ENCODE assay signal across 35 mouse cellular contexts in genomic region chr14:54809668-54810033, GRCm38 (mm10). TPM values are rescaled to one million over a fixed set of nuclear protein-coding genes. Genes with fewer than 3 reads are reported as not detected.
A peak's percentile ranks its signal among the peaks of the same experiment; 100 is the strongest.
DNase-seq lines count a peak whose midpoint lies in the region; ATAC-seq and TF ChIP-seq lines count a peak whose summit lies in the region.
"Had no signal": no experiment of that assay in that cellular context is flagged by ENCODE, and none has a peak within 500 bp of the region (broad histone marks: within the 10 kb centered on the region; RNA-seq: fewer than 3 reads in every experiment).

No protein-coding gene starts in this region.

- no peak for DNase-seq in heart, postnatal 4 days
- DNase-seq in thymus, adult 2 months, result no peak
- DNase-seq in layer of hippocampus, adult 2 months (ENCODE audit: low spot score in 2 of 2), result no peak
- DNase-seq in retina, postnatal 1 day, result no peak
- DNase-seq: B cell, adult 2 months; cerebellum, adult 8-10 months; cerebellum, postnatal 36 days; embryo, embryonic 11 days; kidney, adult 8-10 months; kidney, postnatal 14 days; liver; lung, adult 2 months; lung, postnatal 10 days; right cerebral cortex, postnatal 4 days; thymus, postnatal 14 days had no signal

- H3K27ac ChIP-seq in heart, embryonic 12.5 days (ENCODE audit: poor library complexity, severe bottlenecking), result peak overlapping the region; percentile 80
- H3K27ac ChIP-seq in embryonic fibroblast, embryonic 13.5 days (ENCODE audit: insufficient read depth, low read length), result 0 out of 2 replicates have a peak overlapping the region, but pooled peaks have one; percentile 48
- peak overlapping the region; percentile 70 for H3K27ac ChIP-seq in heart, embryonic 16.5 days (ENCODE audit: low read length)
- no peak overlapping the region for H3K27ac ChIP-seq in thymus, adult 2 months (ENCODE audit: control insufficient read depth, insufficient read depth, low read length)
- no peak overlapping the region for H3K27ac ChIP-seq in layer of hippocampus, adult 2 months
- H3K27ac ChIP-seq: embryonic facial prominence, embryonic 12.5 days; forebrain, embryonic 10.5 days; hindbrain, embryonic 13.5 days; liver, embryonic 14.5 days; neural tube, embryonic 12.5 days had no signal

- H3K4me3 ChIP-seq in heart, embryonic 12.5 days, result no peak overlapping the region
- no peak overlapping the region for H3K4me3 ChIP-seq in embryonic fibroblast, embryonic 13.5 days (ENCODE audit: insufficient read depth, low read length)
- no peak overlapping the region for H3K4me3 ChIP-seq in heart, embryonic 16.5 days (ENCODE audit: low read length)
- no peak overlapping the region for H3K4me3 ChIP-seq in thymus, adult 2 months (ENCODE audit: control insufficient read depth, insufficient read depth, low read length)
- H3K4me3 ChIP-seq in layer of hippocampus, adult 2 months, result no peak overlapping the region
- H3K4me3 ChIP-seq: embryonic facial prominence, embryonic 12.5 days; forebrain, embryonic 10.5 days; hindbrain, embryonic 13.5 days; myocyte; neural tube, embryonic 12.5 days had no signal

- H3K4me1 ChIP-seq in heart, embryonic 12.5 days (replicated peaks), result peaks cover 16% of the 10 kb centered on the region
- H3K4me1 ChIP-seq in embryonic fibroblast, embryonic 13.5 days (ENCODE audit: control insufficient read depth, insufficient read depth, low read length), result no peaks in the 10 kb centered on the region
- peaks cover 3% of the 10 kb centered on the region for H3K4me1 ChIP-seq in heart, embryonic 16.5 days (ENCODE audit: control insufficient read depth, insufficient read depth, low read length)
- H3K4me1 ChIP-seq in thymus, adult 2 months (replicated peaks; ENCODE audit: control insufficient read depth, insufficient read depth, low read length), result no peaks in the 10 kb centered on the region
- H3K4me1 ChIP-seq: embryonic facial prominence, embryonic 12.5 days; forebrain, embryonic 10.5 days; hindbrain, embryonic 13.5 days; neural tube, embryonic 12.5 days had no signal

- TF ChIP-seq CTCF in embryonic fibroblast, embryonic 13.5 days (IDR thresholded peaks at IDR 0.05; ENCODE audit: borderline replicate concordance, insufficient read depth, low read length), result no peak
- no peak for TF ChIP-seq CTCF in thymus, adult 2 months (IDR thresholded peaks at IDR 0.05; ENCODE audit: borderline replicate concordance, control insufficient read depth, extremely low read depth, insufficient read depth, low read length, poor library complexity)
- no peak for TF ChIP-seq CTCF in layer of hippocampus, adult 2 months (conservative IDR thresholded peaks at IDR 0.05)

- H3K9ac ChIP-seq in heart, embryonic 12.5 days, result no peak overlapping the region
- H3K9ac ChIP-seq in heart, embryonic 16.5 days (ENCODE audit: low read length), result no peak overlapping the region
- H3K9ac ChIP-seq: embryonic facial prominence, embryonic 12.5 days; hindbrain, embryonic 13.5 days; liver, embryonic 14.5 days; neural tube, embryonic 12.5 days had no signal

- no peaks in the 10 kb centered on the region for H3K9me3 ChIP-seq in heart, embryonic 12.5 days (replicated peaks)
- H3K9me3 ChIP-seq in heart, embryonic 16.5 days (replicated peaks; ENCODE audit: control insufficient read depth, low read length), result no peaks in the 10 kb centered on the region
- H3K9me3 ChIP-seq: embryonic facial prominence, embryonic 12.5 days; forebrain, embryonic 10.5 days; hindbrain, embryonic 13.5 days; neural tube, embryonic 12.5 days had no signal

- ATAC-seq in heart, embryonic 12.5 days (ENCODE audit: insufficient number of reproducible peaks, low FRiP score), result peak; percentile 64
- ATAC-seq in heart, embryonic 16.5 days (replicated peaks; ENCODE audit: extremely low read depth, insufficient read depth, low FRiP score), result peak; percentile 95
- 0 out of 2 replicates have a peak, but pooled peaks have one; percentile 26 for ATAC-seq in megakaryocyte-erythroid progenitor cell, adult 5-6 weeks (replicated peaks; ENCODE audit: low FRiP score, low TSS enrichment, poor library complexity, severe bottlenecking)
- ATAC-seq: forebrain, embryonic 16.5 days had no signal

- TF ChIP-seq POLR2A in embryonic fibroblast, embryonic 13.5 days (IDR thresholded peaks at IDR 0.05; ENCODE audit: low read depth, low read length), result no peak
- TF ChIP-seq POLR2A in thymus, adult 2 months (IDR thresholded peaks at IDR 0.05; ENCODE audit: control insufficient read depth, extremely low read depth, insufficient read depth, low read length, poor library complexity), result no peak

- no peaks in the 10 kb centered on the region for H3K36me3 ChIP-seq in heart, embryonic 12.5 days
- H3K36me3 ChIP-seq in heart, embryonic 16.5 days (ENCODE audit: control insufficient read depth, insufficient read depth), result no peaks in the 10 kb centered on the region
- H3K36me3 ChIP-seq in thymus, adult 2 months (ENCODE audit: control insufficient read depth, insufficient read depth, low read length), result no peaks in the 10 kb centered on the region
- H3K36me3 ChIP-seq: embryonic facial prominence, embryonic 12.5 days; forebrain, embryonic 10.5 days; hindbrain, embryonic 13.5 days; neural tube, embryonic 12.5 days had no signal

- 0 out of 2 replicates have a peak overlapping the region, but pooled peaks have one; percentile 1 for H3K4me2 ChIP-seq in heart, embryonic 12.5 days
- H3K4me2 ChIP-seq in heart, embryonic 16.5 days (ENCODE audit: low read depth, low read length), result no peak overlapping the region
- H3K4me2 ChIP-seq: embryonic facial prominence, embryonic 12.5 days; hindbrain, embryonic 13.5 days; midbrain, embryonic 11.5 days; neural tube, embryonic 12.5 days had no signal

- WGBS in heart, embryonic 12.5 days, result 27% methylated on average over 3 of the region's 3 CpGs
- 30% methylated on average over 3 of the region's 3 CpGs for WGBS in heart, embryonic 16.5 days
- WGBS in thymus, adult 2 months, result 95% methylated on average over 3 of the region's 3 CpGs

- H3K27me3 ChIP-seq in heart, embryonic 12.5 days (replicated peaks), result no peaks in the 10 kb centered on the region
- H3K27me3 ChIP-seq in heart, embryonic 16.5 days (ENCODE audit: control insufficient read depth, insufficient read depth, low read length), result no peaks in the 10 kb centered on the region
- H3K27me3 ChIP-seq in thymus, adult 2 months (ENCODE audit: control insufficient read depth, insufficient read depth, low read length), result no peaks in the 10 kb centered on the region
- H3K27me3 ChIP-seq: embryonic facial prominence, embryonic 12.5 days; hindbrain, embryonic 13.5 days; neural tube, embryonic 12.5 days had no signal

RNA-seq across cellular contexts. Expression of gene Rnf212b, which starts 4.3 kb away (rescaled TPM):
- polyA plus RNA-seq in heart, embryonic 12.5 days (2016; fragmentation: Nextera tagmentation; extraction: Ambion mirVana), result not detected in 2 replicates
- total RNA-seq in heart, postnatal 4 days (2021), result not detected
- polyA plus RNA-seq in embryonic fibroblast, embryonic 13.5 days (2011; ENCODE audit: insufficient read length, low read depth, missing spikeins), result not detected in 2 replicates
- not detected in 2 replicates for polyA plus RNA-seq in heart, embryonic 16.5 days (2015; fragmentation: Nextera tagmentation; extraction: Ambion mirVana)
- not detected in 2 replicates for total RNA-seq in megakaryocyte-erythroid progenitor cell, adult 5-6 weeks (2014; fragmentation: Nextera tagmentation)
- not detected in 2 replicates for total RNA-seq in megakaryocyte-erythroid progenitor cell, adult 5-6 weeks (2017)
- 0.15 TPM in 1 of 2 replicates, not detected in the other for polyA plus RNA-seq in thymus, adult 2 months (2012; rRNA removed)
- total RNA-seq in layer of hippocampus, adult 2 months (2021), result not detected
- total RNA-seq: heart, postnatal 36 days; layer of hippocampus, postnatal 10 days; left cerebral cortex, adult 18-20 months; left cerebral cortex, postnatal 14 days; midbrain, postnatal 0 days had no signal
- polyA plus RNA-seq: embryonic facial prominence, embryonic 12.5 days; forebrain, embryonic 10.5 days; forebrain, embryonic 16.5 days; gonadal fat pad, adult 2 months; hindbrain, embryonic 13.5 days; limb, embryonic 11.5 days; liver, embryonic 14.5 days; lung, adult 2 months; midbrain, embryonic 11.5 days; midbrain, postnatal 0 days; myocyte; neural tube, embryonic 12.5 days; stomach, embryonic 14.5 days had no signal

RNA-seq across cellular contexts. Expression of gene Slc7a8, which starts 27.9 kb away (rescaled TPM):
- polyA plus RNA-seq in heart, embryonic 12.5 days (2016; fragmentation: Nextera tagmentation; extraction: Ambion mirVana), result 4.4 and 4.7 TPM in 2 replicates
- total RNA-seq in heart, postnatal 4 days (2021), result 1 to 10 TPM; 1.9 to 2.0 TPM
- polyA plus RNA-seq in embryonic fibroblast, embryonic 13.5 days (2011; ENCODE audit: insufficient read length, low read depth, missing spikeins), result 0.47 and 2.0 TPM in 2 replicates
- polyA plus RNA-seq in heart, embryonic 16.5 days (2015; fragmentation: Nextera tagmentation; extraction: Ambion mirVana), result 3.2 and 4.0 TPM in 2 replicates
- 0.13 and 0.37 TPM in 2 replicates for total RNA-seq in megakaryocyte-erythroid progenitor cell, adult 5-6 weeks (2014; fragmentation: Nextera tagmentation)
- 0.34 TPM in 1 of 2 replicates, not detected in the other for total RNA-seq in megakaryocyte-erythroid progenitor cell, adult 5-6 weeks (2017)
- polyA plus RNA-seq in thymus, adult 2 months (2012; rRNA removed), result 10.0 and 11.6 TPM in 2 replicates
- total RNA-seq in layer of hippocampus, adult 2 months (2021), result 10 to 100 TPM; 49.4 to 54.1 TPM
- polyA plus RNA-seq: myocyte had no signal

Comparison
In these comparisons a context has a peak if more than half of its experiments do, and no peak if none do; other contexts are left out.
1. ATAC-seq: peak in every context shown above with its lines; median percentile 95 in heart, embryonic 16.5 days; 64 in heart, embryonic 12.5 days; 26 in megakaryocyte-erythroid progenitor cell, adult 5-6 weeks.
2. H3K27ac ChIP-seq: peak in heart, embryonic 12.5 days (single experiment), embryonic fibroblast, embryonic 13.5 days (single experiment) and heart, embryonic 16.5 days (single experiment); none in thymus, adult 2 months (single experiment) and layer of hippocampus, adult 2 months (single experiment).